Mouse (Mus musculus): ENCODE measurements around the gene Ap5m1.
"Not testable (repeated sequence)": the region's sequence is repeated elsewhere in the genome, so short reads cannot be mapped to it uniquely, and the experiment has no call there.

Ap5m1 gene

GRCm38 (mm10) chr14:49065529-49066273 is at the start of gene Ap5m1:
Gene Ap5m1, plus strand, starts transcription at chr14:49066097.
- DNase-seq (ENCODE audit: low read depth in 2 of 2, low spot score in 2 of 2): peak in 1 of 2 experiments; percentile 41

GRCm38 (mm10) chr14:49019765-49020164 is 46.1 kb upstream of the Ap5m1 start:
- no peak for DNase-seq (ENCODE audit: low read depth in 2 of 2, low spot score in 2 of 2)

DNA sequence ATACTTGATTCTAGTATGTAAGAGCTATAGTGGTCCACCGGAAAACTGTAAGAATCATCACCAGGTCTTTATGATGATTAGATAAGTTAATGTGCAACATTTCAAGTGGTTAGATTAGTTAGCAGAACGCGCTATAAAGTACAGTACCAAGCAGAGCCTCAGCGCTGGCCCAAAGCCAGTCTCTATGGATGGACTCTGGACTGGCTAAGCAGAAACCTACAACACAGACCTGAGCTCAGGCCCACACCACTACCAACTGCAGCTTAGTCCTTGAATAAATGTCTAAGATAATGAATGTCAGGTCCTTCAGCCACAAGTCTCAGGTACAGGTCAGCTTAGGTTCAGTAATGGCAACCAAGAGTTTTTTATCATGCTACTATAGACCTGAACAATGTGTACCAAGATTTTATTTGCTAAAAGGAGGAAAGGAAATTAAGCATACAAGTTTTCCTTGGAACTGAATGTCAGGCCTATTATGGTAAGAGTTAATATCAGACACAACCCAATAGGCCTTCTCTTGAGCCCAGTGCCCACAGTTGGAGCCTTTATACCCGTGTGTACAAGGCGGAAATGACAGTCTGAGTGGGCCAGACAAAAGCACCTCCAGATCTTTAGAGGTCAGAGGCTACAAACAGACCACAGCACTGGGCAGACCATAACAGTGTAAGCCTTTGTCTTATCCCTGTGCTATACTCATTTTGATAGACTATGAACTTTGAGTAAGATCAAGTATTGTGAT is 38.7 kb upstream of the Ap5m1 start:
- no peak for DNase-seq (ENCODE audit: low read depth in 2 of 2, low spot score in 2 of 2)

GRCm38 (mm10) chr14:49027779-49028368 is 38.0 kb upstream of the Ap5m1 start:
- no peak for DNase-seq (ENCODE audit: low read depth in 2 of 2, low spot score in 2 of 2)

GRCm38 (mm10) chr14:49028991-49029390 is 36.9 kb upstream of the Ap5m1 start:
- no peak for DNase-seq (ENCODE audit: low read depth in 2 of 2, low spot score in 2 of 2)

- no peak for DNase-seq (ENCODE audit: low read depth in 2 of 2, low spot score in 2 of 2)
These were observed 20.3 kb upstream of the Ap5m1 start for GRCm38 (mm10) chr14:49045610-49046009.

DNA sequence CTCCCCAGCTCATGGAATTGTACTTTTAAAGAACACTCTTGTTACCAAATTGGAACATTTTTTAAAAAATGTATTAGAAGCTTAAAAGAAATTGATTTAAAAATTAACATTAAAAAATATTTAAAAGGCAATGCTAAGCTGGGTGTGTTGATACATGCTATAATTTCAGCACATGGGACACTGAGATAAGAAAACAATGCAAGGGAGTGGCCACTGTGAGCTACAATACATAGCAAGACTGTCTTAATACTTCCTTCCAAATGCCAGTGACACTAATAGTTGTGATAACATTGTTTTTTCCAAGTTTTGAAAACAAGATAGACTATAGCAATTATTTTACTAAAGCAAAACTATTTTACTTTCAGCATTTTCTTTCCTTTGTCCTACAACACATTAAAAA is 16.4 kb upstream of the Ap5m1 start:
- DNase-seq (ENCODE audit: low read depth in 2 of 2, low spot score in 2 of 2): no peak

- DNase-seq (ENCODE audit: low read depth in 2 of 2, low spot score in 2 of 2): no peak
These were observed 2.1 kb upstream of the Ap5m1 start for GRCm38 (mm10) chr14:49063838-49064237.

DNA sequence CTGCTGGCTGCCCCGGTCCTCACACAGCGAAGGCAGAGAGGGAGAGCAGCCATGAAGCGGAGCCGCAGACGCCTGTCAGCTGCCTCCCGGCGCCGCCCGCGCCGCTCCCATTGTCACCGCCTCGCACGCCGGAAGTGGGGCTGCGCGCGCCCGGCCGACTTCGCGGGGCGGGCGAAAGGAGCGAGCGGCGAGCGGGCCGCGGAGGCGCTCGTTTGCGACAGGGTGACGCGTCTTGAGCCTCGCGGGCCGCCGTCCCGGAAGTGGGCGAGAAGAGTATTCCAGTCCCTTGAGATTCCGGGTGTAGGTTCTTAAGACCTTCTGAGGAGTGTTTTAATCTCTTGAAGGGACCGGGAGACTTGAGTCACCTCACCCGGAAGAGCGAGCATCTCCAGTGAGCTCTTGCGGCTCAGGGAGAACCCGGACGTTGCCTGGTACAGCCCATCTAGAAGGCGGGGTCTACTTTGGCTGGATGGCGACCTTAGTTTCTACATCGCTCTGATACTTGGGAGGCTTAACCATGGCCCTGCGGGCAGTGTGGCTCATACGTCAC is 452 bp downstream of the Ap5m1 start, which contains the start of gene Exoc5:
TSS of gene Exoc5 (minus strand) at position 380 of the 550 bp plus-strand sequence.
- DNase-seq (ENCODE audit: low read depth in 2 of 2, low spot score in 2 of 2): peak; percentile 92 to 94

DNA sequence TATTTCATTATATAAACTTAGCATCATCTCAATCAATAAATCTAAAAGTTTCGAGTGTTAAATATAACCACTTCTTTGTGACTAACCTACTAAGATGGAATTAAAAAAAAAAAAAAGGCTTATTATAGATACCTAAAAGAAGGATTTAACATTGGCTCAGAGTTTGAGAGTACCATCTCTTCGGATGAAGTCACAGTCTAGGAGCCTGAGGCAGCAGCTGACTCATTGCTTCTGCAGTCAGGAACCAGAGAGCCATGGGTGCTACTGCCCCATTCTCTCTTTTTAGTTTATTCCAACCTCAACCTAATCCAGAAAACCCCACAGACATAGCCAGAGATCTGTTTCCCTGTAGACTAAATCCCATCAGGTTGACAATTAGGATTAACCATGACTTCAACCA is 6.9 kb downstream of the Ap5m1 start:
- DNase-seq (ENCODE audit: low read depth in 2 of 2, low spot score in 2 of 2): no peak

DNA sequence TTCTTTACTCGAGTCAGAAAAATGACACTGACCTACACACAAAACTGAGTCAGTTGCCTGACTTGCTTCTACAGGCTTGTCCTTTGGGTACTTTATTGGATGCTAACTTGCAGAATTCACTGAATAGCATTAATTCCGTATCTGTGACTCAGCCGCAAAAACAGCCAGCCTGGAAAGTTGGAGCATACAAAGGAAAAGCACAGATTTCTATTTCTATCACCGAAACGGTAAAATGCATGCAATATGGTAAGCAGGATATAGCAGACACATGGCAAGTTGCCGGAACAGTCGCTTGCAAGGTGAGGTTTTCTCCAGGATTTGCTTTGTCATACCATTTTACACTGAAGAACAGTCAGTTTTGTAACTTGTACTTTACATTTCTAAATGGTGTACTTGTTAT is 8.0 kb downstream of the Ap5m1 start:
- DNase-seq (ENCODE audit: low read depth in 2 of 2, low spot score in 2 of 2): no peak

GRCm38 (mm10) chr14:49074361-49074760 is 8.5 kb downstream of the Ap5m1 start:
- no peak for DNase-seq (ENCODE audit: low read depth in 2 of 2, low spot score in 2 of 2)

DNA sequence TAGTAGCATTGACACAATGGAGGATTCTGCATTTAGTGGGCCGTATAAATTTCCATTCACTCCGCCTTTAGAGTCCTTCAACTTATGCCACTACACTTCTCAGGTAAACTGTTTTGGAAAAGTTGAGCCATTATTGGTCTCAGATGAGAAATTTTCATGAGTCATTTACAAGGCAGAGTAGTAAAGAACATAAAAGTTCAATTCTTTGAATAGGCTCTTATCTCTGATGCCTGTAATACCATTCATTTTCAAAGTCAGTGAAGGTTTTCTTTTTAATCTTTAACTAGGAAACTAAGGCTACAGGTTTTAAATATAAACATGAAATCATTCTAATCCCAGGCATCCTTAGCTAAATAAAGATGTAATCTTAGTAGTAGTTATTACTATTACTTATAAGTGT is 12.9 kb downstream of the Ap5m1 start:
- no peak for DNase-seq (ENCODE audit: low read depth in 2 of 2, low spot score in 2 of 2)

DNA sequence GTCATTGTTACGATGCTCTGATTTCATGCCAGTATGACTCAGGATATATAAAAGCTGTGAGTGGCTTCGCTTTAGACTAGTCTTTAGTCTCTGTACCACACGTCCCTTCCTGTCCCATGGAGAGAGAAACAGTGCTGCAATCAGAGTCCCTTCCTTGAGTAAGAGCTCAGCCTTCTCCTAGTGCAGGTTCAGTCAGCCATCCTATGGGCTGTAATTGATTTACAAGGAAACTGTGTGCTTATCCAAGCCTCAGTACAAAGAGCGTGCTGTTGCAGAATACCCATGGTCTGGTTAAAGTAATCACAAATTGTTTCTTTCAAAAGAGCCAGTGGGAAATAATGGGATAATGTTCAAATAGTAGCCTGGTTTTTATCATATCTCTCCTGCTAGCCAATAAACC is 20.6 kb downstream of the Ap5m1 start:
- no peak for DNase-seq (ENCODE audit: low read depth in 2 of 2, low spot score in 2 of 2)

DNA sequence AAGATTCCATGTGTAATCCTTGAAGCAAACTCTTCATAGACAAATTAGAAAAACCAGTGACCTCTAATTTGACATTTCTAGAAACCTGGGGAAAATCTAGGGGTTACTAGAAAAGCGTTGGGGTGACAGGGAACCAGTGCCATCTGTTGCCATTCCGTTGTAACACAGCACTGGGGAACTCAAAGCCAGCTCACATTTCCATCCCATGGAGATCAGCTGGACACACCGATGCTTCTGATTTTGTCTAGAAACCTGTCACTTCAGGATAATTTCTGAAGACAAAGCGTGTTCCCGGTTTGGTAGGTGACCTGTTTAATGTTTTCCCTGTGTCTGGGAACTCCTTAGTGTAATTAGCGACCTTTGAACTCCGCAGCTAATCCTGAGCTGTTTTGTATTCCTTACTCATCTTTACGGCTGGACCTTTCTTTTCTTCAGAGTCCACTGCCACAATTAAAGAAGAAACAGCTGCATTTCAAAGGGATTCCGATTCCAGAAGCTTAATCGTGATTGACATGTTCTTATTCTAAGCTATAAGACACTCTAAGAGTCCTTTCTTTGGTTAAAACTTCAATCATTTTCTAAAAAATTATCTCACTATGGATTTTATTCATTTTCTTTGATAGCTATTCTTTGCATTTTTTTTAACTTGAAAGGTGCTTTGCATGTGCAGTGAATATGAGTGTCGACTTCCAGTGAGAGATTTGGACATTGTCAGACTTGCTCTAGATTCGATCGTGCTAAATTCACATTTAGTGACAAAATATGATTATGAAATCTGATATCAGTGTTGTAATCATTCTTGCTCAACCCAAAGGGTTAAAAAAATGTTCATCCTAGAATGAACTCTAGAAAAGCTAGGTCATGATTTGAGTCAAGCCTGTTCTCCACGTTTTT is 22.5 kb downstream of the Ap5m1 start:
- no peak for DNase-seq (ENCODE audit: low read depth in 2 of 2, low spot score in 2 of 2)

- DNase-seq (ENCODE audit: low read depth in 2 of 2, low spot score in 2 of 2): no peak
These were observed 23.7 kb downstream of the Ap5m1 start for GRCm38 (mm10) chr14:49089461-49090058.

DNA sequence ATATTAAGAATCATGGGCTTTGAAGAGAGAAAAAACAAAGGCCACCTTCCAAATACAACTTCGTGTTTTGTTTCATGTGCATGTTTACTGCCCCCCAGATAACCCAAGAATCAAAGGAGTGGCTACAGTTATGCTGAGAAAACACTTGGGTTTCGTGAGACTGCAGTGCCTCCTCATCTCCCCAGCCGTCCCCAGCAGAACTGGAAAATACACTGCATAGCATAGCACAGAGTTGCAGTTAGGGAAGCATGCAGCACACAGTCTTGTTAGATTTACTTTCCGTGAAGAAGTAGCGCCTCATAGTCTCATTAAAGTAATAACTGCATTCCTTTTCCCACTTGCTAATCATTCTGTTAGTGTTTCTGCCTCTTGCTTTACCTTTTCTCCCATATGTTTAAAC is 24.2 kb downstream of the Ap5m1 start:
- no peak for DNase-seq (ENCODE audit: low read depth in 2 of 2, low spot score in 2 of 2)

GRCm38 (mm10) chr14:49091277-49091676 is 25.4 kb downstream of the Ap5m1 start:
- no peak for DNase-seq (ENCODE audit: low read depth in 2 of 2, low spot score in 2 of 2)

DNA sequence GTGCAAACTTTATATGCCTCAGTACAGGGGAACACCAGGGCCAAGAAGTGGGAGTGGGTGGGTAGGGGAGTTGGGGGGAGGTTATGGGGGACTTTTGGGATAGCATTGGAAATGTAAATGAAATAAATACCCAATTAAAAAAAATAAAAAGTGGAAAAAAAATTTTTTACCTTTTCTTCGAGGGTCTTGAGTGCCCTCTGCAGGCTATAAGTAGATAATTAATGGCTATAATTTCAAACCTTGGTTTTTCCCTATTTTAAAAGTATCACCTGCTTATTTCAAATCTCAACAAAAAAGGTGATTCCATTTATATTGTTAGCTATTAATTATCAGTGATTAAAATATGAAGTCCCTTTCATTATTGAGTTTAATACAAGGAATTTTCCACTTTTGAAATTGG is 25.9 kb downstream of the Ap5m1 start:
- not testable (repeated sequence) for DNase-seq (ENCODE audit: low read depth in 2 of 2, low spot score in 2 of 2)

DNA sequence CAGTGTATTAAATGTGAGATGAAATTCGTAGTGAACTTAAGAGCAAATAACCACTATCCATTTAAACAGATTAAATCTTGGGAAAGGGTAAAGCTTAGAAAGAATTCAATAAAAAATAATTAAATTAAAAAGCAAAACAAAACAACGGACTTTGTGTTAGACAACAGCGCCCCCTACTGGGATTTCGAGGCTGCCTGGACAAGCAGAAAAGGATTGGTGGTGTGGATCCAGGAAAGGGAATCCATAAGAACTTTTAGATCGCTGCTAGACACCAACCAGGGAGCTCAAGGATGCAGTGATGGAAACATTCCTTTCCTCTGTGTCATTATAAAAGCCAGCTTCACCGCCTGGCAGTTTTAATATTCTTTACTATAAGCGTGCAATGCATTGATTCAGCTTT is 52.5 kb downstream of the Ap5m1 start:
- peak; percentile 42 to 60 for DNase-seq (ENCODE audit: low read depth in 2 of 2, low spot score in 2 of 2)
